Mouse (Mus musculus) central nervous system, embryonic 11.5 days (tissue): ENCODE results near the gene Gjd3. TPM values are rescaled to one million over a fixed set of nuclear protein-coding genes. Genes with fewer than 3 reads are reported as not detected.

ENCODE experiments used
- polyA plus RNA-seq: library from polyadenylated mRNA; depleted of rRNA; stranded (reverse); fragments of >200 nt; gene quantifications from 2 replicates; pipeline ENCODE4 v1.2.3, GENCODE M21; 2012; rRNA removed

The Gjd3 gene
- 0.41 and 0.52 TPM in 2 replicates for polyA plus RNA-seq

DNA sequence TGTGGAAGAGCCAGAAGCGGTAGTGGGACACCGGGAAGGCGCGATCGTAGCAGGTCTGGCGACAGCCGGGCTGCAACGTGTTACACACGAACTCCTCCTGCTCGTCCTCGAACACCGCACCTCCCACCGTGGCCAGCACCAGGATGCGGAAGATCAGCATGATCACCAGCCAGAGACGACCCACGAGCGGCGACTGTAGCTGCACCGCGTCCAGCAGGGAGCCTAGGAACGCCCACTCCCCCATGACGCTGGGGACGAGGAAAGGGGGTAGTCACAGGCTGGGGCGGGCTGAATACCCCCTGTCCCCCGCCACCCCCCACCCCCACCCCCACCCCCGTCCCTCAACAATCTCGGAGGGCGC, at the start of gene Gjd3:
Gene Gjd3, minus strand, starts transcription at position 244 of the 361 bp plus-strand sequence.

DNA sequence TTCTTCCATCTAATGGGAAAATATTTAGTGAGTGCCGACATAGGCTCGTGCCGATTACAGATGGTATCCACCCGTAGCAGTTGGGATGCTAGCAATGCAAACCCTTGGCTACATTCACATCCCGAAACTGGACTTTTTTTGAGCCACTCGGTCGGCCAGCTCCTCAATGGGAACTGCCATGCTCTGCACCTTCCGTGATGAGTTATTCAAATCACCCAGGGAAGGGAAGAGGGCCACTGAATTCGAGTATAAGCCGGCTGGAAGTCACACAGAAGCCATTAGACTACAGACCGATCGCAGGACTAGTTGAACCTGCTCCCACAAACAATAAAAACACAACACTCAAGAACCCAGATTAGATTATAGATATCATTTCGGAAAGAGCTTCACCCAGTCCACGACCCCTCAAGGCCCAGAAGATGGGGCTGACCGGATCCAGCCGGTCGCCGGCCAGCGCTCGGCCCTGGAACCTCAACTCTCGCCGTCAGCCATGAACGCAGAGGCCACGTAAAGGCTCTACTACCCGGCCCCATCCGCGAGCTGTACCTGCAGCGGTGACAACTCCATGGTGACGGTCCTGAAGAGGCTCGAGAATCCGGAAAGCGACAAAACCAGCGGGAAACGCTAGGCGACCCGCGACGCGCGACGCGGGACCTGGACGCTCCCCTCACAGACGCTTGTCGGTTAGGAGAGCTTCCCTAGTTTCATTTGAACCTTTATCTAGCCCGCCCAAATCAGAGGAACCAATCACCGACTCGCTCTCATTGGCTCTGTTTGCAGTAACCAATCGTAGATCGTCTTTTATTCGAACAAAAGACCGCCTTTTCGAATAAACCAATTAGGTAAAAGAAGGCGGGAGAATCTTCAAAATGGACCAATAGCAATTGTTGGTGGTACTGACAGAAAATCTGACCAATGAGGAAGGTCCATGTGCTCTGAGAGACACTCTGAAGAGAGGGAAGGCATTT, 41.0 kb upstream of the Gjd3 start, which contains the start of gene Top2a:
Gene Top2a, minus strand, starts transcription at position 690 of the 968 bp plus-strand sequence.

Other genes with a start within 250 kb of the Gjd3 start
- gene Thra, start 242.4 kb downstream of the Gjd3 start, polyA plus RNA-seq = 104 and 116 TPM in 2 replicates
- gene Nr1d1, start 207.7 kb downstream of the Gjd3 start, polyA plus RNA-seq = 0.91 and 1.3 TPM in 2 replicates
- gene Msl1, start 187.5 kb downstream of the Gjd3 start, polyA plus RNA-seq = 104 and 142 TPM in 2 replicates
- gene Casc3, start 178.1 kb downstream of the Gjd3 start, polyA plus RNA-seq = 60.4 and 105 TPM in 2 replicates
- 6.0 and 9.7 TPM in 2 replicates for gene Rapgefl1, start 146.2 kb downstream of the Gjd3 start, polyA plus RNA-seq
- 10.0 and 11.9 TPM in 2 replicates for gene Wipf2, start 119.4 kb downstream of the Gjd3 start, polyA plus RNA-seq
- gene Cdc6, start 75.2 kb downstream of the Gjd3 start, polyA plus RNA-seq = 24.9 and 35.6 TPM in 2 replicates
- 13.0 and 30.0 TPM in 2 replicates for gene Rara, start 55.2 kb downstream of the Gjd3 start, polyA plus RNA-seq
- 315 and 457 TPM in 2 replicates for gene Top2a, start 41.2 kb upstream of the Gjd3 start, polyA plus RNA-seq
- gene Igfbp4, start 58.2 kb upstream of the Gjd3 start, polyA plus RNA-seq = 298 and 390 TPM in 2 replicates
- 0.41 and 0.91 TPM in 2 replicates for gene Tns4, start 106.3 kb upstream of the Gjd3 start, polyA plus RNA-seq
- 0.12 and 0.39 TPM in 2 replicates for gene Ccr7, start 172.1 kb upstream of the Gjd3 start, polyA plus RNA-seq
- 429 and 695 TPM in 2 replicates for gene Smarce1, start 248.0 kb upstream of the Gjd3 start, polyA plus RNA-seq